Mouse (Mus musculus) T-helper 2 cell (primary cell): ENCODE results near the gene Olfr1287.

ENCODE experiments used
- in situ Hi-C: fragments of 300-600 bp; cut with MboI, MseI; formaldehyde crosslinking; loops from one replicate; pipeline ENCODE4 v1.15.1; 2025; ENCODE audit warnings: high pct_unique_total_duplicates

Gene Olfr1287

GRCm38 (mm10) chr2:111448842-111449241 lies at the start of gene Olfr1287:
TSS of gene Olfr1287 (plus strand) at chr2:111449142.
- in situ Hi-C loops: no loop called here

- in situ Hi-C loops: no loop called here
Observed at GRCm38 (mm10) chr2:111422931-111423330, 26.0 kb upstream of the Olfr1287 start, which contains the start of gene Olfr1286. TSS of gene Olfr1286 (minus strand) at chr2:111423115.

DNA sequence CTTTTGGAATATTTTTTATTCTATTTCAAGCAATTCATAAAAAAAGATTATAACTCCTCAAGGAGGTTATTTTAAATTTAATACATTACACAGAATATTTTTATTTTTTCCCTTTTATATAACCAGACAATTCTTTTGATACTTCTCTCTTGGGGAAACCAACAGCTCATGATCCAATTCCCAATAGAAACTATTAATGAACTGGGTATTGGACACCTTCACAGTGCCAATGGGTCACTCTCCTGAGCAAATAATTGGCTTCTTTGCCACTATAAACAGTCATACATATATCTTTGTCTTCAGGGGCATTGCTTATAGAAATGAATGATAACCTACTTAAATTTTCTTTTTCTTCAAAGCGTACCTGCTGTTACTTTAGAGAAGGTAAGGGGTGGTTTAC lies 24.9 kb downstream of the Olfr1287 start, which contains the start of gene Olfr1288:
Gene Olfr1288 (plus strand): TSS at position 301 of the 400 bp plus-strand sequence.
- in situ Hi-C loops: no loop called here

- in situ Hi-C loops: no loop called here
Observed at GRCm38 (mm10) chr2:111480519-111480918, 31.6 kb downstream of the Olfr1287 start, which contains the start of gene Olfr1289. TSS of gene Olfr1289 (plus strand) at chr2:111480819.

GRCm38 (mm10) chr2:111493729-111494128 lies 44.8 kb downstream of the Olfr1287 start, which contains the start of gene Olfr1290:
TSS of gene Olfr1290 (minus strand) at chr2:111493829.
- in situ Hi-C loops: no loop called here

DNA sequence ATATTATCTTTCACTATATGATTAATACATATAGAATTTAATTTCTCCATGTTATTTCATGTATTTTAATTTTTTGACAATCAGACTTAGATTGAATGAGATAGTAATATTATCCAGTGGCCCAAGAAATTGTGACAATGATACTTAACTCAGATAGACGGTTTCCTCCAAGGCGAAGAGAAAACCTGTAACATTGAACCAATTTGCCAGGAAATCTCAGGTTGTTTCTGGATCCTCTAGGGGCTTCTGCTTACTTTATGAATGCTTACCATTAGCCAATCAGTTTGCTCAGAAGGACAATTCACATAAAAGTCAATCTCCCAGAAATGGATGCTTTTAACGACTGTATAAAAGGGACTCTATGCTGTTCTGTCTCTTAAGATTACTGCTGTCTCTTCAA lies 47.9 kb downstream of the Olfr1287 start, which contains the start of gene Olfr1291-ps1:
Gene Olfr1291-ps1 (plus strand): TSS at position 301 of the 400 bp plus-strand sequence.
- in situ Hi-C loops: no loop called here
